Comparison of ENCODE assay signal across 13 mouse cellular contexts in genomic region chr17:3338821-3339220, GRCm38 (mm10). TPM values are rescaled to one million over a fixed set of nuclear protein-coding genes. Genes with fewer than 3 reads are reported as not detected.
A peak's percentile ranks its signal among the peaks of the same experiment; 100 is the strongest.
DNase-seq lines count a peak whose midpoint lies in the region; ATAC-seq and TF ChIP-seq lines count a peak whose summit lies in the region.
"Had no signal": no experiment of that assay in that cellular context is flagged by ENCODE, and none has a peak within 500 bp of the region (broad histone marks: within the 10 kb centered on the region; RNA-seq: fewer than 3 reads in every experiment).

No protein-coding gene starts in this region.

- no peaks in the 10 kb centered on the region for H3K27me3 ChIP-seq in limb, embryonic 11.5 days (ENCODE audit: control insufficient read depth, insufficient read depth, low read length)
- no peaks in the 10 kb centered on the region for H3K27me3 ChIP-seq in limb, embryonic 10.5 days (ENCODE audit: low read depth, poor library complexity, severe bottlenecking)
- no peaks in the 10 kb centered on the region for H3K27me3 ChIP-seq in embryonic facial prominence, embryonic 14.5 days (replicated peaks; ENCODE audit: control insufficient read depth, insufficient read depth, low read length)
- H3K27me3 ChIP-seq in hindbrain, embryonic 13.5 days: no peaks in the 10 kb centered on the region
- no peaks in the 10 kb centered on the region for H3K27me3 ChIP-seq in midbrain, postnatal 0 days (ENCODE audit: insufficient read depth, low read length)

- peaks cover 17% of the 10 kb centered on the region for H3K4me1 ChIP-seq in limb, embryonic 11.5 days (ENCODE audit: control insufficient read depth, insufficient read depth, low read length)
- H3K4me1 ChIP-seq in limb, embryonic 10.5 days: peaks cover 26% of the 10 kb centered on the region
- peaks cover 32% of the 10 kb centered on the region for H3K4me1 ChIP-seq in embryonic facial prominence, embryonic 14.5 days (ENCODE audit: control insufficient read depth, insufficient read depth, low read length)
- peaks cover 29% of the 10 kb centered on the region for H3K4me1 ChIP-seq in hindbrain, embryonic 13.5 days (replicated peaks)
- no peaks in the 10 kb centered on the region for H3K4me1 ChIP-seq in midbrain, postnatal 0 days (ENCODE audit: insufficient read depth, low read length)

- WGBS in limb, embryonic 11.5 days: 41% methylated on average over 7 of the region's 7 CpGs
- WGBS in limb, embryonic 10.5 days: 52% methylated on average over 7 of the region's 7 CpGs
- 28% methylated on average over 7 of the region's 7 CpGs for WGBS in embryonic facial prominence, embryonic 14.5 days
- WGBS in hindbrain, embryonic 13.5 days: 46% methylated on average over 7 of the region's 7 CpGs
- 57% methylated on average over 7 of the region's 7 CpGs for WGBS in midbrain, postnatal 0 days

- no peak overlapping the region for H3K27ac ChIP-seq in limb, embryonic 11.5 days (replicated peaks; ENCODE audit: low read depth, low read length)
- no peak overlapping the region for H3K27ac ChIP-seq in limb, embryonic 10.5 days
- H3K27ac ChIP-seq in embryonic facial prominence, embryonic 14.5 days (replicated peaks; ENCODE audit: low read depth, low read length): no peak overlapping the region
- 0 out of 2 replicates have a peak overlapping the region, but pooled peaks have one; percentile 26 for H3K27ac ChIP-seq in hindbrain, embryonic 13.5 days
- H3K27ac ChIP-seq in midbrain, postnatal 0 days (ENCODE audit: low read depth, low read length): no peak overlapping the region

- peak; percentile 38 for DNase-seq in limb, embryonic 11.5 days (ENCODE audit: low spot score)
- DNase-seq in limb, embryonic 10.5 days (ENCODE audit: low spot score): no peak
- peak; percentile 74 for DNase-seq in embryonic facial prominence, embryonic 14.5 days (ENCODE audit: low spot score)
- peak; percentile 31 for DNase-seq in midbrain, postnatal 0 days (ENCODE audit: low spot score)
- no peak for DNase-seq in cerebellum, adult 9-10 months
- no peak for DNase-seq in thymus, postnatal 4 days
- DNase-seq: adrenal gland, postnatal 10 days; cerebellum, adult 9-11 months; heart, postnatal 14 days; layer of hippocampus, postnatal 36 days; right cerebral cortex, adult 18-20 months; thymus, postnatal 36 days had no signal

- no peaks in the 10 kb centered on the region for H3K36me3 ChIP-seq in limb, embryonic 11.5 days (ENCODE audit: control insufficient read depth, insufficient read depth, low read length)
- H3K36me3 ChIP-seq in limb, embryonic 10.5 days: no peaks in the 10 kb centered on the region
- no peaks in the 10 kb centered on the region for H3K36me3 ChIP-seq in embryonic facial prominence, embryonic 14.5 days (ENCODE audit: control insufficient read depth, insufficient read depth, low read length)
- no peaks in the 10 kb centered on the region for H3K36me3 ChIP-seq in hindbrain, embryonic 13.5 days
- no peaks in the 10 kb centered on the region for H3K36me3 ChIP-seq in midbrain, postnatal 0 days (ENCODE audit: insufficient read depth, low read length)

- no peak for TF ChIP-seq CTCF in midbrain, postnatal 0 days (IDR thresholded peaks at IDR 0.05)

- H3K9me3 ChIP-seq in limb, embryonic 11.5 days (ENCODE audit: control insufficient read depth, low read length): no peaks in the 10 kb centered on the region
- H3K9me3 ChIP-seq in limb, embryonic 10.5 days (replicated peaks): no peaks in the 10 kb centered on the region
- H3K9me3 ChIP-seq in embryonic facial prominence, embryonic 14.5 days (ENCODE audit: control insufficient read depth, low read length): no peaks in the 10 kb centered on the region
- H3K9me3 ChIP-seq in hindbrain, embryonic 13.5 days: no peaks in the 10 kb centered on the region
- H3K9me3 ChIP-seq in midbrain, postnatal 0 days (ENCODE audit: low read length): no peaks in the 10 kb centered on the region

- H3K4me2 ChIP-seq in limb, embryonic 11.5 days (ENCODE audit: low read depth, severe bottlenecking): no peak overlapping the region
- no peak overlapping the region for H3K4me2 ChIP-seq in embryonic facial prominence, embryonic 14.5 days (ENCODE audit: low read depth, low read length)
- H3K4me2 ChIP-seq in hindbrain, embryonic 13.5 days: no peak overlapping the region
- no peak overlapping the region for H3K4me2 ChIP-seq in midbrain, postnatal 0 days (ENCODE audit: low read depth, low read length, poor library complexity, severe bottlenecking)

- no peak overlapping the region for H3K9ac ChIP-seq in limb, embryonic 11.5 days (ENCODE audit: low read length)
- no peak overlapping the region for H3K9ac ChIP-seq in embryonic facial prominence, embryonic 14.5 days (ENCODE audit: low read depth, low read length)
- H3K9ac ChIP-seq in hindbrain, embryonic 13.5 days: no peak overlapping the region
- no peak overlapping the region for H3K9ac ChIP-seq in midbrain, postnatal 0 days (replicated peaks; ENCODE audit: low read length, poor library complexity, severe bottlenecking)

- no peak overlapping the region for H3K4me3 ChIP-seq in limb, embryonic 11.5 days (ENCODE audit: low read depth, low read length)
- no peak overlapping the region for H3K4me3 ChIP-seq in limb, embryonic 10.5 days
- H3K4me3 ChIP-seq in embryonic facial prominence, embryonic 14.5 days (ENCODE audit: low read depth, low read length): no peak overlapping the region
- no peak overlapping the region for H3K4me3 ChIP-seq in hindbrain, embryonic 13.5 days
- H3K4me3 ChIP-seq in midbrain, postnatal 0 days (ENCODE audit: low read depth, low read length): no peak overlapping the region

- no peak for ATAC-seq in limb, embryonic 11.5 days (ENCODE audit: insufficient number of reproducible peaks, low FRiP score, low TSS enrichment, low read depth)
- peak; percentile 82 for ATAC-seq in embryonic facial prominence, embryonic 14.5 days (ENCODE audit: low read depth)
- ATAC-seq in hindbrain, embryonic 13.5 days (ENCODE audit: low FRiP score): peak; percentile 89
- ATAC-seq in midbrain, postnatal 0 days (ENCODE audit: low FRiP score): no peak

RNA-seq across cellular contexts. Expression of gene Tiam2, which starts 12.4 kb away (rescaled TPM):
- polyA plus RNA-seq in limb, embryonic 11.5 days (2014; fragmentation: Nextera tagmentation; extraction: Ambion mirVana): 8.3 and 8.4 TPM in 2 replicates
- 4.2 and 6.3 TPM in 2 replicates for polyA plus RNA-seq in limb, embryonic 10.5 days (2016; fragmentation: Nextera tagmentation; extraction: Ambion mirVana)
- 19.3 and 19.9 TPM in 2 replicates for polyA plus RNA-seq in embryonic facial prominence, embryonic 14.5 days (2014; fragmentation: Nextera tagmentation; extraction: Ambion mirVana)
- 4.1 and 4.9 TPM in 2 replicates for polyA plus RNA-seq in hindbrain, embryonic 13.5 days (2015; fragmentation: Nextera tagmentation; extraction: Ambion mirVana)
- 5.2 and 6.9 TPM in 2 replicates for total RNA-seq in midbrain, postnatal 0 days (2014; rRNA removed)
- polyA plus RNA-seq in midbrain, postnatal 0 days (2015; fragmentation: Nextera tagmentation; extraction: Ambion mirVana): 1.7 TPM in 2 replicates

Comparison
In these comparisons a context has a peak if more than half of its experiments do, and no peak if none do; other contexts are left out.
1. DNase-seq: peak in limb, embryonic 11.5 days (single experiment), embryonic facial prominence, embryonic 14.5 days (single experiment) and midbrain, postnatal 0 days (single experiment); none in limb, embryonic 10.5 days (single experiment), cerebellum, adult 9-10 months (single experiment) and thymus, postnatal 4 days (single experiment).
2. ATAC-seq: peak in embryonic facial prominence, embryonic 14.5 days (single experiment) and hindbrain, embryonic 13.5 days (single experiment); none in limb, embryonic 11.5 days (single experiment) and midbrain, postnatal 0 days (single experiment).